Mouse (Mus musculus): ENCODE data around the gene Plcb1. TPM values are rescaled to one million over a fixed set of nuclear protein-coding genes. Genes with fewer than 3 reads are reported as not detected.
A peak's percentile ranks its signal among the peaks of the same experiment; 100 is the strongest.

Gene Plcb1
- polyA plus RNA-seq, 1 experiment from 2014 or later: 10.3 TPM

DNA sequence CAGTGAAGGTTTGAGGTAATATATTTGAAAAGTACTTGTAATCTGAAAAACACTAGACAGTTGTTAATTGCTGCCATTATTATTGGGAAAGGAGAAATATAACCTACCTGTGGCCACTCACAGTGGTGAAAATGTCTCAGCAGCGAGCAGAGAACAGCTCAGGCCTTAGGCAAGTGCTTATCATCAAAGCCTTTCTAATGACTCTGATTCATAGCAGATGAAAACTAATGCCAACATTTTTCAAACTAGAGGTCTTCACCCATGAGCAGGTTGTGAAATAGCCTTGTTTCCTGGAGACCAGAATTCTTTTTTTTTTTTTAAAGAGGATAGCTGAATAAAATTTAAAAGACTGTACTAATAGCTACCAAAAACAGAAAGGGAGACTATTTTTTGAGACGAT lies 105.3 kb downstream of the Plcb1 start:
- Histone ChIP-seq H3K4me1 (no peaks in the 10 kb centered on the region), H3K36me3 (no peaks in the 10 kb centered on the region), H3K27me3 (no peaks in the 10 kb centered on the region), H3K27ac (replicated peaks) (no peak overlapping the region), H3K4me2 (replicated peaks) (no peak overlapping the region), H3K9ac (replicated peaks) (no peak overlapping the region), H3K4me3 (no peak overlapping the region), H3K9me3 (no peaks in the 10 kb centered on the region)
- WGBS: 78% methylated on average over 2 of the region's 2 CpGs
- ATAC-seq (ENCODE audit: low FRiP score, low read depth): no peak

GRCm38 (mm10) chr2:134894776-134895175 lies 108.9 kb downstream of the Plcb1 start:
- no peak for ATAC-seq (ENCODE audit: low FRiP score, low read depth)
- H3K9ac ChIP-seq (replicated peaks): no peak overlapping the region
- no peak overlapping the region for H3K27ac ChIP-seq (replicated peaks)
- H3K27me3 ChIP-seq: no peaks in the 10 kb centered on the region
- no peaks in the 10 kb centered on the region for H3K4me1 ChIP-seq
- no peaks in the 10 kb centered on the region for H3K36me3 ChIP-seq
- no peak overlapping the region for H3K4me3 ChIP-seq
- H3K4me2 ChIP-seq (replicated peaks): no peak overlapping the region
- no peaks in the 10 kb centered on the region for H3K9me3 ChIP-seq
- 93% methylated on average over 4 of the region's 4 CpGs for WGBS

GRCm38 (mm10) chr2:134896196-134896595 lies 110.3 kb downstream of the Plcb1 start:
- no peaks in the 10 kb centered on the region for H3K4me1 ChIP-seq
- WGBS: 84% methylated on average over 3 of the region's 3 CpGs
- no peak for ATAC-seq (ENCODE audit: low FRiP score, low read depth)
- H3K36me3 ChIP-seq: no peaks in the 10 kb centered on the region
- H3K9me3 ChIP-seq: no peaks in the 10 kb centered on the region
- H3K27ac ChIP-seq (replicated peaks): no peak overlapping the region
- no peak overlapping the region for H3K4me2 ChIP-seq (replicated peaks)
- no peaks in the 10 kb centered on the region for H3K27me3 ChIP-seq
- H3K9ac ChIP-seq (replicated peaks): no peak overlapping the region
- H3K4me3 ChIP-seq: no peak overlapping the region

- H3K4me1 ChIP-seq: no peaks in the 10 kb centered on the region
- no peaks in the 10 kb centered on the region for H3K27me3 ChIP-seq
- 94% methylated on average over 5 of the region's 5 CpGs for WGBS
- H3K4me3 ChIP-seq: no peak overlapping the region
- no peak overlapping the region for H3K9ac ChIP-seq (replicated peaks)
- H3K27ac ChIP-seq (replicated peaks): no peak overlapping the region
- no peak for ATAC-seq (ENCODE audit: low FRiP score, low read depth)
- no peaks in the 10 kb centered on the region for H3K9me3 ChIP-seq
- no peak overlapping the region for H3K4me2 ChIP-seq (replicated peaks)
- H3K36me3 ChIP-seq: no peaks in the 10 kb centered on the region
These were observed 111.2 kb downstream of the Plcb1 start for GRCm38 (mm10) chr2:134897083-134897482.

DNA sequence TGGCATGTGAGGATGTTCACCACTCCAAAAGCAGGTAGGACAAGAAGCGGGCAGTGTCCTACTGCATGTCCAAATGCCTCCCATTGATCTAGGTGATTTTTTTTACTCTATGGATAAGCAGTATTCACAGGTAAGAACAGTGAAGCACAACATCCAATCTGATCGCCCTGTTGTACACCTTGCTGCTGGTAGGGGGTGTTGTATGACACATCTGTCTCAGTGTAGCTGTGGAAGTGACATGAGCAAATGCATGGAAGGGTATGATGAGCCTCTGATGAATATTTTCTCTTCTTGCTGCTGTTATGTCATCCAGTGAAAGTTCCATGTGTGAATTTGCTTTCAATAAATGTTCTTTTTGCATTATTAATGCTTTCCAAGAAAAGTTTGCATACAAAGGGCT lies 115.7 kb downstream of the Plcb1 start:
- ATAC-seq (ENCODE audit: low FRiP score, low read depth): no peak
- no peak overlapping the region for H3K9ac ChIP-seq (replicated peaks)
- H3K27me3 ChIP-seq: no peaks in the 10 kb centered on the region
- H3K4me1 ChIP-seq: no peaks in the 10 kb centered on the region
- H3K36me3 ChIP-seq: no peaks in the 10 kb centered on the region
- H3K27ac ChIP-seq (replicated peaks): no peak overlapping the region
- no peaks in the 10 kb centered on the region for H3K9me3 ChIP-seq
- H3K4me3 ChIP-seq: no peak overlapping the region
- WGBS: 77% methylated on average over 2 of the region's 2 CpGs
- no peak overlapping the region for H3K4me2 ChIP-seq (replicated peaks)

DNA sequence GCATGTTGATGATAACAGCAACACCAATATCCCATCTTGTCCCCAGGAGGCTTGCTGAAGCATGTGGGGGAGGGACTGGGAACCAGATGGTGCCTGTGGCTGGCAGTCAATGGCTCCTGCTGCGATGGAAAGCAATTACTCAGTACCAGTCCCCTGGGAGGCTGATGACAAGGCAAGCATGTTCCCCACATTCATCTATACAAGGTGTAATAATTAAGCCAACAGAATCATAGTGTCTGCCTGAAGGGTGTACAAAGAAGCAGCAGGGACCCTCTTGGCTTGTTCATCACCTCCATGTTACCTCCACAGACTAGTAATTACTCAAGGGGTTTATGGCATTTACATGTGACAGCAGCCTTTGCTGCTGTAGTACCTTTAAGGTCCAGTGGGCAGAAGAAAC lies 125.0 kb downstream of the Plcb1 start:
- no peaks in the 10 kb centered on the region for H3K27me3 ChIP-seq
- H3K4me3 ChIP-seq: no peak overlapping the region
- H3K36me3 ChIP-seq: no peaks in the 10 kb centered on the region
- peak; percentile 91 for ATAC-seq (ENCODE audit: low FRiP score, low read depth)
- H3K9ac ChIP-seq (replicated peaks): no peak overlapping the region
- H3K4me1 ChIP-seq: no peaks in the 10 kb centered on the region
- peak overlapping the region; percentile 15; the same call in 1 of the 2 replicates for H3K27ac ChIP-seq (replicated peaks)
- WGBS: 46% methylated on average over 1 of the region's 1 CpGs
- no peak overlapping the region for H3K4me2 ChIP-seq (replicated peaks)
- H3K9me3 ChIP-seq: no peaks in the 10 kb centered on the region

GRCm38 (mm10) chr2:134911360-134911759 lies 125.5 kb downstream of the Plcb1 start:
- peak; percentile 27; the same call in 1 of the 2 replicates for ATAC-seq (ENCODE audit: low FRiP score, low read depth)
- H3K4me1 ChIP-seq: no peaks in the 10 kb centered on the region
- no peak overlapping the region for H3K9ac ChIP-seq (replicated peaks)
- no peaks in the 10 kb centered on the region for H3K9me3 ChIP-seq
- H3K27me3 ChIP-seq: no peaks in the 10 kb centered on the region
- no peak overlapping the region for H3K4me2 ChIP-seq (replicated peaks)
- H3K4me3 ChIP-seq: no peak overlapping the region
- H3K36me3 ChIP-seq: no peaks in the 10 kb centered on the region
- 88% methylated on average over 6 of the region's 6 CpGs for WGBS
- H3K27ac ChIP-seq (replicated peaks): peak overlapping the region; percentile 15; the same call in 1 of the 2 replicates

- no peaks in the 10 kb centered on the region for H3K36me3 ChIP-seq
- no peaks in the 10 kb centered on the region for H3K4me1 ChIP-seq
- 84% methylated on average over 2 of the region's 2 CpGs for WGBS
- no peaks in the 10 kb centered on the region for H3K9me3 ChIP-seq
- no peak overlapping the region for H3K9ac ChIP-seq (replicated peaks)
- no peak overlapping the region for H3K4me3 ChIP-seq
- no peaks in the 10 kb centered on the region for H3K27me3 ChIP-seq
- ATAC-seq (ENCODE audit: low FRiP score, low read depth): no peak
- H3K27ac ChIP-seq (replicated peaks): no peak overlapping the region
- H3K4me2 ChIP-seq (replicated peaks): no peak overlapping the region
These were observed 126.7 kb downstream of the Plcb1 start for GRCm38 (mm10) chr2:134912616-134913015.

GRCm38 (mm10) chr2:134913542-134913941 lies 127.7 kb downstream of the Plcb1 start:
- Histone ChIP-seq H3K9me3 (no peaks in the 10 kb centered on the region), H3K4me2 (replicated peaks) (no peak overlapping the region), H3K27ac (replicated peaks) (no peak overlapping the region), H3K36me3 (no peaks in the 10 kb centered on the region), H3K4me3 (no peak overlapping the region), H3K9ac (replicated peaks) (no peak overlapping the region), H3K4me1 (no peaks in the 10 kb centered on the region), H3K27me3 (no peaks in the 10 kb centered on the region)
- ATAC-seq (ENCODE audit: low FRiP score, low read depth): no peak
- 83% methylated on average over 3 of the region's 3 CpGs for WGBS

- H3K36me3 ChIP-seq: no peaks in the 10 kb centered on the region
- ATAC-seq (ENCODE audit: low FRiP score, low read depth): no peak
- no peaks in the 10 kb centered on the region for H3K27me3 ChIP-seq
- H3K4me1 ChIP-seq: no peaks in the 10 kb centered on the region
- no peak overlapping the region for H3K4me3 ChIP-seq
- H3K27ac ChIP-seq (replicated peaks): no peak overlapping the region
- no peaks in the 10 kb centered on the region for H3K9me3 ChIP-seq
- WGBS: 94% methylated on average over 2 of the region's 2 CpGs
- H3K9ac ChIP-seq (replicated peaks): no peak overlapping the region
- no peak overlapping the region for H3K4me2 ChIP-seq (replicated peaks)
These were observed 128.3 kb downstream of the Plcb1 start for GRCm38 (mm10) chr2:134914091-134914550.

GRCm38 (mm10) chr2:134915035-134915434 lies 129.2 kb downstream of the Plcb1 start:
- 66% methylated on average over 3 of the region's 3 CpGs for WGBS
- H3K9me3 ChIP-seq: no peaks in the 10 kb centered on the region
- H3K9ac ChIP-seq (replicated peaks): no peak overlapping the region
- no peak overlapping the region for H3K27ac ChIP-seq (replicated peaks)
- H3K27me3 ChIP-seq: no peaks in the 10 kb centered on the region
- H3K4me2 ChIP-seq (replicated peaks): no peak overlapping the region
- ATAC-seq (ENCODE audit: low FRiP score, low read depth): no peak
- no peaks in the 10 kb centered on the region for H3K4me1 ChIP-seq
- no peak overlapping the region for H3K4me3 ChIP-seq
- no peaks in the 10 kb centered on the region for H3K36me3 ChIP-seq

- no peak overlapping the region for H3K4me2 ChIP-seq (replicated peaks)
- no peak overlapping the region for H3K9ac ChIP-seq (replicated peaks)
- no peak overlapping the region for H3K4me3 ChIP-seq
- no peaks in the 10 kb centered on the region for H3K9me3 ChIP-seq
- H3K36me3 ChIP-seq: no peaks in the 10 kb centered on the region
- ATAC-seq (ENCODE audit: low FRiP score, low read depth): no peak
- WGBS: 84% methylated on average over 9 of the region's 9 CpGs
- 0 out of 2 replicates have a peak, but pooled peaks cover 2% of the 10 kb centered on the region for H3K4me1 ChIP-seq
- H3K27me3 ChIP-seq: no peaks in the 10 kb centered on the region; the same call in 1 of the 2 replicates
- H3K27ac ChIP-seq (replicated peaks): no peak overlapping the region
These were observed 134.9 kb downstream of the Plcb1 start for GRCm38 (mm10) chr2:134920611-134921280.

Measured in midbrain, embryonic 12.5 days (tissue).